Mouse (Mus musculus) liver, embryonic 12.5 days (tissue): ENCODE measurements around the gene Olfr745. TPM values are rescaled to one million over a fixed set of nuclear protein-coding genes. Genes with fewer than 3 reads are reported as not detected.

Experiments used
- ATAC-seq: fragments of 200-750 bp; cut with Nextera tagmentation; 2 replicates; pipeline ENCODE4 v1.8.0; 2017; ENCODE audit warnings: moderate number of reproducible peaks, mild to moderate bottlenecking, moderate library complexity
- H3K27ac ChIP-seq: fragments of 300-500 bp; sonication (generic); 2 replicates; pipeline ENCODE4 v1.5.1; 2016; ENCODE audit warnings: mild to moderate bottlenecking
- H3K27me3 ChIP-seq: fragments of 300-500 bp; sonication (generic); replicated peaks from 2 replicates; pipeline ENCODE4 v1.6.1; 2016; ENCODE audit warnings: mild to moderate bottlenecking, moderate library complexity
- H3K36me3 ChIP-seq: fragments of 300-500 bp; sonication (generic); 2 replicates; pipeline ENCODE4 v1.6.1; 2016; ENCODE audit warnings: mild to moderate bottlenecking, moderate library complexity
- H3K4me1 ChIP-seq: fragments of 300-500 bp; sonication (generic); 2 replicates; pipeline ENCODE4 v1.6.1; 2016
- H3K4me2 ChIP-seq: fragments of 300-500 bp; sonication (generic); 2 replicates; pipeline ENCODE4 v1.6.1; 2016; ENCODE audit warnings: mild to moderate bottlenecking, moderate library complexity
- H3K4me3 ChIP-seq: fragments of 300-500 bp; sonication (generic); 2 replicates; pipeline ENCODE4 v1.5.1; 2016; ENCODE audit warnings: mild to moderate bottlenecking, moderate library complexity
- H3K9ac ChIP-seq: fragments of 300-500 bp; sonication (generic); 2 replicates; pipeline ENCODE4 v1.6.1; 2016; ENCODE audit warnings: mild to moderate bottlenecking, moderate library complexity
- H3K9me3 ChIP-seq: fragments of 300-500 bp; sonication (generic); replicated peaks from 2 replicates; pipeline ENCODE4 v1.6.1; 2016; ENCODE audit warnings: mild to moderate bottlenecking, moderate library complexity
- WGBS: fragments of 180-500 bp; shearing (Covaris S2); methylation state at CpG from one replicate; pipeline ENCODE4 v1.1.7; 2016; ENCODE audit not compliant: insufficient replicate concordance; 5-methylcytosine and 5-hydroxymethylcytosine counted together
- polyA plus RNA-seq: library from polyadenylated mRNA; unstranded; fragments of >200 nt; fragmentation: Nextera tagmentation; extraction: Ambion mirVana; gene quantifications from 2 replicates; pipeline ENCODE4 v1.2.1, GENCODE M21; 2016

The Olfr745 gene
- not detected in 2 replicates for polyA plus RNA-seq

DNA sequence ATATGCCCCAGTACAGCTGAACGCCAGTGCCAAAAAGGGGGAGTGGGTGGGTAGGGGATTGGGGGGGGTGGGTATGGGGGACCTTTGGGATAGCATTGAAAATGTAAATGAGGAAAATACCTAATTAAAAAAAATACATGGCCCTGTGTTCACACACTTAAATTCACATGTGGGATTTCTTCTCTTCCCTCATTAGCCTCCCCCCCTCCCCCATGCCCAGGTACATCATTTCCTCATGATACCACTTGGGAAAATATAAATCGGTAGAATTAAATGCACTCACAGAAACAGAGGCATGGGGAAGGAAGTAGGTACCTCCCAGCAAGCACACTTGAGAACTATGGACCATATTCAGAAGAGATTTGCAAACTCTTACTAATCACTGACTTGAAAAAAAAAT lies at the start of gene Olfr745:
Olfr745 (plus strand) TSS at position 301 of the 400 bp plus-strand sequence.
- Histone ChIP-seq H3K4me3 (no peak within 1 kb of the TSS), H3K27me3 (no peaks in the 10 kb centered on the region), H3K4me2 (no peak within 1 kb of the TSS), H3K9ac (no peak within 1 kb of the TSS), H3K36me3 (no peaks in the 10 kb centered on the region), H3K27ac (no peak within 1 kb of the TSS), H3K9me3 (no peaks in the 10 kb centered on the region), H3K4me1 (no peaks in the 10 kb centered on the region)
- 67% methylated on average over 2 of the region's 2 CpGs for WGBS
- ATAC-seq, result no peak

GRCm38 (mm10) chr14:50614579-50614978 lies 24.6 kb upstream of the Olfr745 start, which contains the start of gene Olfr744:
Gene Olfr744, plus strand, starts transcription at chr14:50614879.
- Histone ChIP-seq H3K27me3 (no peaks in the 10 kb centered on the region), H3K4me3 (no peak within 1 kb of the TSS), H3K27ac (no peak within 1 kb of the TSS), H3K4me1 (no peaks in the 10 kb centered on the region), H3K9ac (no peak within 1 kb of the TSS), H3K9me3 (0 out of 2 replicates have a peak, but pooled peaks cover 3% of the 10 kb centered on the region), H3K4me2 (no peak within 1 kb of the TSS), H3K36me3 (no peaks in the 10 kb centered on the region)
- ATAC-seq, result no peak
- 80% methylated on average over 2 of the region's 2 CpGs for WGBS

DNA sequence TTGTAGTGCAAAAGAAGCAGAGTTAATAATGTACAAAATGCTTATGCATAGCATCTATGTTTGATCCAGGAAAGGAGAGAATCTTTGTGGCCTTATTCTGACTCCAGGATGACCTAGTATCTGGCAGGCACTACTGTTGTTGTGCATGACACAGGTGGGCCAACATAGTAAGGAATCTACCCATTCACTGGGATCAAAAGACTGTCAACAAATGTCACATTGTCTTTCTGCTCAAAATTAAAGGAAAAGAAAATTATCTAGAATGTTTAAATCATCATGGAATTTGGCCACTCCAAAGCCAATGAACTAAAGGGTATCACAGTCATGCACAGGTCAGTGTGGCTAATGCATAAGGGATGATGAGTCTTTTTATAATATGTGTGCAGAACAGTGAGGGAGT lies 7.6 kb downstream of the Olfr745 start, which contains the start of gene Olfr746:
Olfr746 (plus strand) TSS at position 301 of the 400 bp plus-strand sequence.
- no peak within 1 kb of the TSS for H3K4me3 ChIP-seq
- H3K4me1 ChIP-seq, result no peaks in the 10 kb centered on the region
- H3K9me3 ChIP-seq, result no peaks in the 10 kb centered on the region
- H3K27ac ChIP-seq, result no peak within 1 kb of the TSS
- no peak for ATAC-seq
- H3K9ac ChIP-seq, result no peak within 1 kb of the TSS
- no peaks in the 10 kb centered on the region for H3K27me3 ChIP-seq
- H3K4me2 ChIP-seq, result no peak within 1 kb of the TSS
- H3K36me3 ChIP-seq, result no peaks in the 10 kb centered on the region

GRCm38 (mm10) chr14:50693106-50693505 lies 53.9 kb downstream of the Olfr745 start, which contains the start of gene Olfr747:
Gene Olfr747, minus strand, starts transcription at chr14:50693206.
- no peak within 1 kb of the TSS for H3K27ac ChIP-seq
- no peak within 1 kb of the TSS for H3K4me3 ChIP-seq
- no peak for ATAC-seq
- H3K4me2 ChIP-seq, result no peak within 1 kb of the TSS
- H3K27me3 ChIP-seq, result no peaks in the 10 kb centered on the region
- H3K9me3 ChIP-seq, result no peaks in the 10 kb centered on the region
- no peak within 1 kb of the TSS for H3K9ac ChIP-seq
- 66% methylated on average over 3 of the region's 3 CpGs for WGBS
- H3K36me3 ChIP-seq, result no peaks in the 10 kb centered on the region
- no peaks in the 10 kb centered on the region for H3K4me1 ChIP-seq

Other genes starting within 250 kb of the Olfr745 start
- gene Olfr738, start 231.8 kb upstream of the Olfr745 start, polyA plus RNA-seq, result not detected in 2 replicates
- gene Olfr739, start 220.8 kb upstream of the Olfr745 start, polyA plus RNA-seq, result not detected in 2 replicates
- gene Olfr740, start 193.8 kb upstream of the Olfr745 start, polyA plus RNA-seq, result not detected in 2 replicates
- not detected in 2 replicates for gene Olfr741, start 166.7 kb upstream of the Olfr745 start, polyA plus RNA-seq
- not detected in 2 replicates for gene Olfr742, start 135.8 kb upstream of the Olfr745 start, polyA plus RNA-seq
- not detected in 2 replicates for gene Olfr743, start 117.5 kb upstream of the Olfr745 start, polyA plus RNA-seq
- not detected in 2 replicates for gene Olfr744, start 24.5 kb upstream of the Olfr745 start, polyA plus RNA-seq
- not detected in 2 replicates for gene Olfr746, start 7.7 kb downstream of the Olfr745 start, polyA plus RNA-seq
- gene Olfr747, start 53.8 kb downstream of the Olfr745 start, polyA plus RNA-seq, result not detected in 2 replicates
- gene Olfr748, start 68.0 kb downstream of the Olfr745 start, polyA plus RNA-seq, result not detected in 2 replicates
- not detected in 2 replicates for gene Olfr749, start 105.7 kb downstream of the Olfr745 start, polyA plus RNA-seq
- 27.3 and 27.9 TPM in 2 replicates for gene Ttc5, start 146.1 kb downstream of the Olfr745 start, polyA plus RNA-seq
- gene Ccnb1ip1, start 168.3 kb downstream of the Olfr745 start, polyA plus RNA-seq, result not detected in 2 replicates
- 44.8 and 45.8 TPM in 2 replicates for gene Parp2, start 168.5 kb downstream of the Olfr745 start, polyA plus RNA-seq
- 2.2 and 3.2 TPM in 2 replicates for gene Tep1, start 231.2 kb downstream of the Olfr745 start, polyA plus RNA-seq